Mouse (Mus musculus) liver, embryonic 14.5 days (tissue): ENCODE data around the gene Hs3st6. TPM values are rescaled to one million over a fixed set of nuclear protein-coding genes. Genes with fewer than 3 reads are reported as not detected.

Source experiments
- ATAC-seq: fragments of 200-750 bp; cut with Nextera tagmentation; 2 replicates; pipeline ENCODE4 v1.8.0; 2017; ENCODE audit warnings: moderate number of reproducible peaks, mild to moderate bottlenecking, moderate library complexity; ENCODE audit not compliant: insufficient read depth
- DNase-seq, 3 experiments: peaks; one replicate each; pipeline ENCODE4 v3.0.0-alpha.2; 2012 to 2013; ENCODE audit warnings: low read depth in 3 of 3, low spot score in 3 of 3
- H3K27ac ChIP-seq: fragments of 300-500 bp; sonication (generic); 2 replicates; pipeline ENCODE4 v1.5.1; 2014; ENCODE audit warnings: moderate library complexity, mild to moderate bottlenecking, control low read depth, inconsistent platforms
- H3K27me3 ChIP-seq: fragments of 300-500 bp; sonication (generic); 2 replicates; pipeline ENCODE4 v1.6.1; 2014; ENCODE audit warnings: mild to moderate bottlenecking, low read length, moderate library complexity; ENCODE audit not compliant: control insufficient read depth, insufficient read depth
- H3K36me3 ChIP-seq: fragments of 300-500 bp; sonication (generic); replicated peaks from 2 replicates; pipeline ENCODE4 v1.6.1; 2014; ENCODE audit warnings: low read depth; ENCODE audit not compliant: control insufficient read depth, insufficient read depth
- H3K4me1 ChIP-seq, 2 experiments: fragments of 200-500 bp in 1 of 2; fragments of 300-500 bp in 1 of 2; sonication (generic) in 1 of 2; replicated peaks; 2 replicates each; pipeline ENCODE4 v1.6.1; 2012 to 2014; ENCODE audit warnings: antibody characterized with exemption in 1 of 2, inconsistent platforms in 1 of 2, low read length in 1 of 2; ENCODE audit not compliant: control insufficient read depth in 2 of 2, insufficient read depth in 2 of 2
- H3K4me2 ChIP-seq: fragments of 300-500 bp; sonication (generic); 2 replicates; pipeline ENCODE4 v1.6.1; 2014; ENCODE audit warnings: low read depth, mild to moderate bottlenecking, control low read depth, moderate library complexity
- H3K4me3 ChIP-seq, 2 experiments: fragments of 200-500 bp in 1 of 2; fragments of 300-500 bp in 1 of 2; sonication (generic) in 1 of 2; 2 replicates each; pipeline ENCODE4 v1.5.1; 2012 to 2014; ENCODE audit warnings: low read depth in 2 of 2, low read length in 2 of 2, mild to moderate bottlenecking in 2 of 2, control low read depth in 1 of 2, inconsistent platforms in 1 of 2, moderate library complexity in 1 of 2; ENCODE audit not compliant: insufficient read depth in 1 of 2
- H3K9ac ChIP-seq: fragments of 300-500 bp; sonication (generic); replicated peaks from 2 replicates; pipeline ENCODE4 v1.6.1; 2014; ENCODE audit warnings: mild to moderate bottlenecking, control low read depth, moderate library complexity
- H3K9me3 ChIP-seq: fragments of 300-500 bp; sonication (generic); 2 replicates; pipeline ENCODE4 v1.6.1; 2016; ENCODE audit warnings: low read length, mixed read lengths; ENCODE audit not compliant: control insufficient read depth
- CTCF ChIP-seq: IDR thresholded peaks from 2 replicates; pipeline ENCODE4 v1.5.1; 2016; ENCODE audit warnings: antibody characterized with exemption, low read depth, control low read depth
- EP300 ChIP-seq: IDR thresholded peaks from 2 replicates; pipeline ENCODE4 v1.6.1; 2016; ENCODE audit warnings: antibody characterized with exemption, low read depth
- WGBS: fragments of 180-500 bp; shearing (Covaris S2); extraction: QIAGEN DNeasy Blood & Tissue Kit; methylation state at CpG from one replicate; pipeline ENCODE4 v1.1.7; 2014; ENCODE audit not compliant: insufficient replicate concordance; 5-methylcytosine and 5-hydroxymethylcytosine counted together
- polyA plus RNA-seq, 2 experiments: library from polyadenylated mRNA; depleted of rRNA in 1 of 2; stranded (reverse) in 1 of 2; unstranded in 1 of 2; fragments of >200 nt; fragmentation: Nextera tagmentation in 1 of 2; extraction: Ambion mirVana in 1 of 2; gene quantifications; 2 replicates each; pipeline versions ENCODE4 v1.2.1 to v1.2.3; 2012 to 2014

The Hs3st6 gene
- polyA plus RNA-seq, 2 experiments: 0.06 TPM; not detected in 1

DNA sequence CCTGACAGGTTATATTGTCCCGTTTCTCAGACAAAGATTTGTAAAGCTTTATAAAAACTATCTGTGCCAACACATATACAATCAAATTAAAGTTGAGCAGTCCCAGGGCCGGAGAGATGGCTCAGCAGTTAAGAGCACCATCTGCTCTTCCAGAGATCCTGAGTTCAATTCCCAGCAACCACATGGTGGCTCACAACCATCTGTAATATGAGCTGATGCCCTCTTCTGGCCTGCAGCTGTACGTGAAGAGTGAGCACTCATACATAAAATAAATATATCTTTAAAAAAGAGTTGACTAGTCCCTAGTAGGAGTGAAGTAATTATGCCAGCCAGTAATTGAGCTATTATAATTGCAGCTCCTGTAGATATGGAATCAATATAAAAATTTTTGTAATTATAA is 47.7 kb downstream of the Hs3st6 start:
- H3K4me3 ChIP-seq: no peak overlapping the region
- no peak overlapping the region for H3K27ac ChIP-seq
- no peak overlapping the region for H3K9ac ChIP-seq
- ATAC-seq (no peak), DNase-seq (no peak)
- no peaks in the 10 kb centered on the region for H3K36me3 ChIP-seq
- H3K9me3 ChIP-seq: no peaks in the 10 kb centered on the region
- no peak overlapping the region for H3K4me2 ChIP-seq
- H3K4me1 ChIP-seq: peaks cover 4 to 11% of the 10 kb centered on the region in 2 experiments
- TF ChIP-seq EP300: no peak
- TF ChIP-seq CTCF: peak; percentile 23; the same call in 1 of the 2 replicates
- H3K27me3 ChIP-seq: no peaks in the 10 kb centered on the region; the same call in 1 of the 2 replicates
- WGBS: 48% methylated on average over 3 of the region's 3 CpGs

GRCm38 (mm10) chr17:24803952-24804951 is 51.5 kb downstream of the Hs3st6 start, which contains the start of gene Meiob:
Meiob (plus strand) TSS chr17:24804289.
- ATAC-seq (peak; percentile 89), DNase-seq (peak; percentile 62 to 65 (median 63))
- under 1% methylated on average over 71 of the region's 71 CpGs for WGBS
- Histone ChIP-seq H3K4me2 (peak within 1 kb of the TSS; percentile 84), H3K27me3 (no peaks in the 10 kb centered on the region; the same call in 1 of the 2 replicates), H3K27ac (no peak within 1 kb of the TSS), H3K9me3 (no peaks in the 10 kb centered on the region), H3K4me1 (peaks cover 4 to 7% of the 10 kb centered on the region in 2 experiments), H3K9ac (peak within 1 kb of the TSS; percentile 69), H3K36me3 (no peaks in the 10 kb centered on the region), H3K4me3 (peak within 1 kb of the TSS; percentile 71 to 74)
- no peak for TF ChIP-seq EP300
- 0 out of 2 replicates have a peak, but pooled peaks have one; percentile 8 for TF ChIP-seq CTCF

Other genes starting within 250 kb of the Hs3st6 start
- gene Traf7, start 225.1 kb upstream of the Hs3st6 start, polyA plus RNA-seq (2012; rRNA removed): 55.4 and 64.2 TPM in 2 replicates
- 25.6 and 29.4 TPM in 2 replicates for gene Traf7, start 225.1 kb upstream of the Hs3st6 start, polyA plus RNA-seq (2014; fragmentation: Nextera tagmentation; extraction: Ambion mirVana)
- 0.21 and 0.28 TPM in 2 replicates for gene Rab26, start 218.8 kb upstream of the Hs3st6 start, polyA plus RNA-seq (2012; rRNA removed)
- gene Rab26, start 218.8 kb upstream of the Hs3st6 start, polyA plus RNA-seq (2014; fragmentation: Nextera tagmentation; extraction: Ambion mirVana): 0.95 and 1.0 TPM in 2 replicates
- 3.4 and 4.0 TPM in 2 replicates for gene Pkd1, start 203.2 kb upstream of the Hs3st6 start, polyA plus RNA-seq (2012; rRNA removed)
- gene Pkd1, start 203.2 kb upstream of the Hs3st6 start, polyA plus RNA-seq (2014; fragmentation: Nextera tagmentation; extraction: Ambion mirVana): 1.8 and 2.9 TPM in 2 replicates
- gene Tsc2, start 120.4 kb upstream of the Hs3st6 start, polyA plus RNA-seq (2012; rRNA removed): 17.0 and 21.4 TPM in 2 replicates
- 17.6 and 23.8 TPM in 2 replicates for gene Tsc2, start 120.4 kb upstream of the Hs3st6 start, polyA plus RNA-seq (2014; fragmentation: Nextera tagmentation; extraction: Ambion mirVana)
- 6.2 and 6.6 TPM in 2 replicates for gene Nthl1, start 120.3 kb upstream of the Hs3st6 start, polyA plus RNA-seq (2012; rRNA removed)
- 5.9 and 6.1 TPM in 2 replicates for gene Nthl1, start 120.3 kb upstream of the Hs3st6 start, polyA plus RNA-seq (2014; fragmentation: Nextera tagmentation; extraction: Ambion mirVana)
- 5.5 and 5.7 TPM in 2 replicates for gene Slc9a3r2, start 102.7 kb upstream of the Hs3st6 start, polyA plus RNA-seq (2012; rRNA removed)
- gene Slc9a3r2, start 102.7 kb upstream of the Hs3st6 start, polyA plus RNA-seq (2014; fragmentation: Nextera tagmentation; extraction: Ambion mirVana): 8.1 and 9.9 TPM in 2 replicates
- 0.27 TPM in 1 of 2 replicates, not detected in the other for gene Npw, start 94.5 kb upstream of the Hs3st6 start, polyA plus RNA-seq (2012; rRNA removed)
- gene Npw, start 94.5 kb upstream of the Hs3st6 start, polyA plus RNA-seq (2014; fragmentation: Nextera tagmentation; extraction: Ambion mirVana): 0.29 TPM in 1 of 2 replicates, not detected in the other
- gene Zfp598, start 83.3 kb upstream of the Hs3st6 start, polyA plus RNA-seq (2012; rRNA removed): 21.3 and 23.8 TPM in 2 replicates
- gene Zfp598, start 83.3 kb upstream of the Hs3st6 start, polyA plus RNA-seq (2014; fragmentation: Nextera tagmentation; extraction: Ambion mirVana): 10.7 and 14.5 TPM in 2 replicates
- 0.06 and 0.14 TPM in 2 replicates for gene Syngr3, start 63.0 kb upstream of the Hs3st6 start, polyA plus RNA-seq (2012; rRNA removed)
- 0.08 TPM in 1 of 2 replicates, not detected in the other for gene Syngr3, start 63.0 kb upstream of the Hs3st6 start, polyA plus RNA-seq (2014; fragmentation: Nextera tagmentation; extraction: Ambion mirVana)
- 13.9 and 19.5 TPM in 2 replicates for gene Gfer, start 56.8 kb upstream of the Hs3st6 start, polyA plus RNA-seq (2012; rRNA removed)
- gene Gfer, start 56.8 kb upstream of the Hs3st6 start, polyA plus RNA-seq (2014; fragmentation: Nextera tagmentation; extraction: Ambion mirVana): 30.2 and 32.3 TPM in 2 replicates
- gene Noxo1, start 56.8 kb upstream of the Hs3st6 start, polyA plus RNA-seq (2012; rRNA removed): 0.87 and 0.97 TPM in 2 replicates
- 0.25 and 0.30 TPM in 2 replicates for gene Noxo1, start 56.8 kb upstream of the Hs3st6 start, polyA plus RNA-seq (2014; fragmentation: Nextera tagmentation; extraction: Ambion mirVana)
- gene Tbl3, start 45.3 kb upstream of the Hs3st6 start, polyA plus RNA-seq (2012; rRNA removed): 20.5 and 26.8 TPM in 2 replicates
- gene Tbl3, start 45.3 kb upstream of the Hs3st6 start, polyA plus RNA-seq (2014; fragmentation: Nextera tagmentation; extraction: Ambion mirVana): 31.3 and 33.4 TPM in 2 replicates
- gene Rnf151, start 34.9 kb upstream of the Hs3st6 start, polyA plus RNA-seq (2012; rRNA removed): 0.11 and 0.29 TPM in 2 replicates
- gene Rnf151, start 34.9 kb upstream of the Hs3st6 start, polyA plus RNA-seq (2014; fragmentation: Nextera tagmentation; extraction: Ambion mirVana): not detected in 2 replicates
- gene Rps2, start 34.9 kb upstream of the Hs3st6 start, polyA plus RNA-seq (2012; rRNA removed): 2,096 and 2,246 TPM in 2 replicates
- gene Rps2, start 34.9 kb upstream of the Hs3st6 start, polyA plus RNA-seq (2014; fragmentation: Nextera tagmentation; extraction: Ambion mirVana): 1,219 and 1,250 TPM in 2 replicates
- 84.0 and 162 TPM in 2 replicates for gene Ndufb10, start 28.5 kb upstream of the Hs3st6 start, polyA plus RNA-seq (2012; rRNA removed)
- 207 and 216 TPM in 2 replicates for gene Ndufb10, start 28.5 kb upstream of the Hs3st6 start, polyA plus RNA-seq (2014; fragmentation: Nextera tagmentation; extraction: Ambion mirVana)
- 0.03 TPM in 1 of 2 replicates, not detected in the other for gene Rpl3l, start 25.2 kb upstream of the Hs3st6 start, polyA plus RNA-seq (2012; rRNA removed)
- gene Rpl3l, start 25.2 kb upstream of the Hs3st6 start, polyA plus RNA-seq (2014; fragmentation: Nextera tagmentation; extraction: Ambion mirVana): not detected in 2 replicates
- gene Msrb1, start 16.3 kb upstream of the Hs3st6 start, polyA plus RNA-seq (2012; rRNA removed): 18.3 and 25.4 TPM in 2 replicates
- gene Msrb1, start 16.3 kb upstream of the Hs3st6 start, polyA plus RNA-seq (2014; fragmentation: Nextera tagmentation; extraction: Ambion mirVana): 28.8 and 28.9 TPM in 2 replicates
- gene Meiob, start 51.3 kb downstream of the Hs3st6 start, polyA plus RNA-seq (2012; rRNA removed): 0.50 and 0.65 TPM in 2 replicates
- 0.90 and 1.2 TPM in 2 replicates for gene Meiob, start 51.3 kb downstream of the Hs3st6 start, polyA plus RNA-seq (2014; fragmentation: Nextera tagmentation; extraction: Ambion mirVana)
- gene Hagh, start 87.2 kb downstream of the Hs3st6 start, polyA plus RNA-seq (2012; rRNA removed): 49.8 and 65.9 TPM in 2 replicates
- gene Hagh, start 87.2 kb downstream of the Hs3st6 start, polyA plus RNA-seq (2014; fragmentation: Nextera tagmentation; extraction: Ambion mirVana): 109 and 120 TPM in 2 replicates
- 18.6 and 24.0 TPM in 2 replicates for gene Fahd1, start 97.4 kb downstream of the Hs3st6 start, polyA plus RNA-seq (2012; rRNA removed)
- 37.2 and 40.1 TPM in 2 replicates for gene Fahd1, start 97.4 kb downstream of the Hs3st6 start, polyA plus RNA-seq (2014; fragmentation: Nextera tagmentation; extraction: Ambion mirVana)
- gene Igfals, start 113.0 kb downstream of the Hs3st6 start, polyA plus RNA-seq (2012; rRNA removed): 3.4 and 4.3 TPM in 2 replicates
- 4.7 and 6.3 TPM in 2 replicates for gene Igfals, start 113.0 kb downstream of the Hs3st6 start, polyA plus RNA-seq (2014; fragmentation: Nextera tagmentation; extraction: Ambion mirVana)
- gene Nubp2, start 133.4 kb downstream of the Hs3st6 start, polyA plus RNA-seq (2012; rRNA removed): 30.8 and 33.1 TPM in 2 replicates
- 76.7 and 80.1 TPM in 2 replicates for gene Nubp2, start 133.4 kb downstream of the Hs3st6 start, polyA plus RNA-seq (2014; fragmentation: Nextera tagmentation; extraction: Ambion mirVana)
- 26.3 and 28.4 TPM in 2 replicates for gene Spsb3, start 133.7 kb downstream of the Hs3st6 start, polyA plus RNA-seq (2012; rRNA removed)
- gene Spsb3, start 133.7 kb downstream of the Hs3st6 start, polyA plus RNA-seq (2014; fragmentation: Nextera tagmentation; extraction: Ambion mirVana): 37.5 and 40.2 TPM in 2 replicates
- gene Eme2, start 142.1 kb downstream of the Hs3st6 start, polyA plus RNA-seq (2012; rRNA removed): 7.6 and 9.4 TPM in 2 replicates
- gene Eme2, start 142.1 kb downstream of the Hs3st6 start, polyA plus RNA-seq (2014; fragmentation: Nextera tagmentation; extraction: Ambion mirVana): 7.4 and 8.5 TPM in 2 replicates
- 48.0 and 49.2 TPM in 2 replicates for gene Mrps34, start 142.1 kb downstream of the Hs3st6 start, polyA plus RNA-seq (2012; rRNA removed)
- gene Mrps34, start 142.1 kb downstream of the Hs3st6 start, polyA plus RNA-seq (2014; fragmentation: Nextera tagmentation; extraction: Ambion mirVana): 43.5 and 49.9 TPM in 2 replicates
- 55.7 and 65.6 TPM in 2 replicates for gene Nme3, start 143.5 kb downstream of the Hs3st6 start, polyA plus RNA-seq (2012; rRNA removed)
- gene Nme3, start 143.5 kb downstream of the Hs3st6 start, polyA plus RNA-seq (2014; fragmentation: Nextera tagmentation; extraction: Ambion mirVana): 79.2 and 83.7 TPM in 2 replicates
- 30.6 and 34.3 TPM in 2 replicates for gene Mapk8ip3, start 184.0 kb downstream of the Hs3st6 start, polyA plus RNA-seq (2012; rRNA removed)
- 7.2 and 8.0 TPM in 2 replicates for gene Mapk8ip3, start 184.0 kb downstream of the Hs3st6 start, polyA plus RNA-seq (2014; fragmentation: Nextera tagmentation; extraction: Ambion mirVana)
- gene Jpt2, start 207.7 kb downstream of the Hs3st6 start, polyA plus RNA-seq (2012; rRNA removed): 18.9 and 24.3 TPM in 2 replicates
- 31.6 and 34.3 TPM in 2 replicates for gene Jpt2, start 207.7 kb downstream of the Hs3st6 start, polyA plus RNA-seq (2014; fragmentation: Nextera tagmentation; extraction: Ambion mirVana)